Mouse (Mus musculus): ENCODE results near the gene Gli2. TPM values are rescaled to one million over a fixed set of nuclear protein-coding genes. Genes with fewer than 3 reads are reported as not detected.

The Gli2 gene
- total RNA-seq, 2 experiments from 2014 or later = 3.4 to 5.4 TPM

- DNase-seq = no peak
These were observed 2.1 kb downstream of the Gli2 start for GRCm38 (mm10) chr1:119051192-119051937.

GRCm38 (mm10) chr1:119049812-119050615 lies 3.4 kb downstream of the Gli2 start:
- DNase-seq = no peak

- no peak for DNase-seq
These were observed 4.4 kb downstream of the Gli2 start for GRCm38 (mm10) chr1:119048988-119049387.

- DNase-seq = no peak
These were observed 4.9 kb downstream of the Gli2 start for GRCm38 (mm10) chr1:119048547-119048946.

- peak; percentile 26 for DNase-seq
These were observed 5.7 kb downstream of the Gli2 start for GRCm38 (mm10) chr1:119047462-119048371.

- DNase-seq = no peak
These were observed 15.0 kb downstream of the Gli2 start for GRCm38 (mm10) chr1:119038436-119038835.

- no peak for DNase-seq
These were observed 17.5 kb downstream of the Gli2 start for GRCm38 (mm10) chr1:119035931-119036330.

GRCm38 (mm10) chr1:119035301-119035700 lies 18.1 kb downstream of the Gli2 start:
- DNase-seq = no peak

- DNase-seq = no peak
These were observed 19.2 kb downstream of the Gli2 start for GRCm38 (mm10) chr1:119034163-119034705.

GRCm38 (mm10) chr1:119033450-119034162 lies 19.8 kb downstream of the Gli2 start:
- peak; percentile 68 for DNase-seq

GRCm38 (mm10) chr1:119031185-119031584 lies 22.2 kb downstream of the Gli2 start:
- DNase-seq = no peak

- DNase-seq = no peak
These were observed 27.6 kb downstream of the Gli2 start for GRCm38 (mm10) chr1:119025647-119026358.

- DNase-seq = no peak
These were observed 31.1 kb downstream of the Gli2 start for GRCm38 (mm10) chr1:119022311-119022710.

GRCm38 (mm10) chr1:119020092-119020491 lies 33.3 kb downstream of the Gli2 start:
- no peak for DNase-seq

GRCm38 (mm10) chr1:119019056-119019455 lies 34.4 kb downstream of the Gli2 start:
- no peak for DNase-seq

GRCm38 (mm10) chr1:119016866-119017265 lies 36.6 kb downstream of the Gli2 start:
- no peak for DNase-seq

- no peak for DNase-seq
These were observed 38.3 kb downstream of the Gli2 start for GRCm38 (mm10) chr1:119015108-119015507.

- no peak for DNase-seq
These were observed 44.5 kb downstream of the Gli2 start for GRCm38 (mm10) chr1:119008949-119009348.

GRCm38 (mm10) chr1:119003852-119004398 lies 49.5 kb downstream of the Gli2 start:
- no peak for DNase-seq

GRCm38 (mm10) chr1:119001454-119002034 lies 51.9 kb downstream of the Gli2 start:
- peak; percentile 44 for DNase-seq
